Mouse (Mus musculus) stomach, embryonic 14.5 days (tissue): ENCODE results near the gene Phtf1. TPM values are rescaled to one million over a fixed set of nuclear protein-coding genes. Genes with fewer than 3 reads are reported as not detected.

ENCODE experiments used
- ATAC-seq: fragments of 200-750 bp; cut with Nextera tagmentation; 2 replicates; pipeline ENCODE4 v1.8.0; 2017; ENCODE audit warnings: low read depth, moderate TSS enrichment; ENCODE audit not compliant: insufficient number of reproducible peaks, insufficient read depth, low FRiP score
- H3K27ac ChIP-seq: fragments of 300-500 bp; sonication (generic); 2 replicates; pipeline ENCODE4 v1.5.1; 2014; ENCODE audit warnings: mild to moderate bottlenecking, low read length, moderate library complexity, mixed read lengths
- H3K27me3 ChIP-seq: fragments of 300-500 bp; sonication (generic); 2 replicates; pipeline ENCODE4 v1.6.1; 2014; ENCODE audit warnings: low read length, control low read depth, mixed read lengths; ENCODE audit not compliant: control insufficient read depth, insufficient read depth
- H3K36me3 ChIP-seq: fragments of 300-500 bp; sonication (generic); 2 replicates; pipeline ENCODE4 v1.6.1; 2014; ENCODE audit warnings: mild to moderate bottlenecking, control low read depth, low read length, moderate library complexity, mixed read lengths; ENCODE audit not compliant: control insufficient read depth, insufficient read depth
- H3K4me1 ChIP-seq: fragments of 300-500 bp; sonication (generic); 2 replicates; pipeline ENCODE4 v1.6.1; 2014; ENCODE audit warnings: low read length, control low read depth, mixed read lengths; ENCODE audit not compliant: control insufficient read depth, insufficient read depth
- H3K4me2 ChIP-seq: fragments of 300-500 bp; sonication (generic); replicated peaks from 2 replicates; pipeline ENCODE4 v1.6.1; 2014; ENCODE audit warnings: low read depth, low read length, control low read depth
- H3K4me3 ChIP-seq: fragments of 300-500 bp; sonication (generic); 2 replicates; pipeline ENCODE4 v1.5.1; 2014; ENCODE audit warnings: low read depth, low read length, control low read depth
- H3K9ac ChIP-seq: fragments of 300-500 bp; sonication (generic); replicated peaks from 2 replicates; pipeline ENCODE4 v1.6.1; 2014; ENCODE audit warnings: low read depth, mild to moderate bottlenecking, control low read depth, low read length, moderate library complexity, mixed read lengths
- H3K9me3 ChIP-seq: fragments of 300-500 bp; sonication (generic); 2 replicates; pipeline ENCODE4 v1.6.1; 2016; ENCODE audit warnings: low read depth, low read length, control low read depth; ENCODE audit not compliant: control insufficient read depth
- WGBS: fragments of 180-500 bp; shearing (Covaris S2); extraction: QIAGEN DNeasy Blood & Tissue Kit; methylation state at CpG from one replicate; pipeline ENCODE4 v1.1.7; 2014; 5-methylcytosine and 5-hydroxymethylcytosine counted together
- polyA plus RNA-seq: library from polyadenylated mRNA; unstranded; fragments of >200 nt; fragmentation: Nextera tagmentation; extraction: Ambion mirVana; gene quantifications from 2 replicates; pipeline ENCODE4 v1.2.1, GENCODE M21; 2014

Gene Phtf1
- polyA plus RNA-seq = 34.5 and 36.0 TPM in 2 replicates

- Histone ChIP-seq H3K9me3 (no peaks in the 10 kb centered on the region), H3K4me1 (0 out of 2 replicates have a peak, but pooled peaks cover 2% of the 10 kb centered on the region), H3K4me2 (peak within 1 kb of the TSS; percentile 61), H3K27me3 (no peaks in the 10 kb centered on the region), H3K27ac (peak within 1 kb of the TSS; percentile 94), H3K9ac (peak within 1 kb of the TSS; percentile 76), H3K4me3 (peak within 1 kb of the TSS; percentile 68), H3K36me3 (peaks cover 12% of the 10 kb centered on the region)
- peak; percentile 95 for ATAC-seq
- under 1% methylated on average over 57 of the region's 70 CpGs for WGBS
Measured at GRCm38 (mm10) chr3:103967861-103968691, at the start of gene Phtf1. Gene Phtf1, plus strand, starts transcription at chr3:103968110.

GRCm38 (mm10) chr3:103920094-103920493 lies 47.8 kb upstream of the Phtf1 start:
- Histone ChIP-seq H3K4me2 (no peak overlapping the region), H3K4me1 (peaks cover 13% of the 10 kb centered on the region; the same call in 1 of the 2 replicates), H3K9ac (no peak overlapping the region), H3K27ac (no peak overlapping the region), H3K36me3 (no peaks in the 10 kb centered on the region), H3K27me3 (no peaks in the 10 kb centered on the region), H3K9me3 (no peaks in the 10 kb centered on the region), H3K4me3 (no peak overlapping the region)
- WGBS = 95% methylated on average over 1 of the region's 1 CpGs
- no peak for ATAC-seq

GRCm38 (mm10) chr3:103925302-103925701 lies 42.6 kb upstream of the Phtf1 start:
- Histone ChIP-seq H3K27ac (no peak overlapping the region), H3K9me3 (no peaks in the 10 kb centered on the region), H3K4me1 (peaks cover 2% of the 10 kb centered on the region; the same call in 1 of the 2 replicates), H3K36me3 (peaks cover 4% of the 10 kb centered on the region; the same call in 1 of the 2 replicates), H3K9ac (no peak overlapping the region), H3K4me3 (no peak overlapping the region), H3K27me3 (no peaks in the 10 kb centered on the region), H3K4me2 (no peak overlapping the region)
- WGBS = 48% methylated on average over 3 of the region's 3 CpGs
- ATAC-seq = no peak

- Histone ChIP-seq H3K9ac (no peak overlapping the region), H3K27ac (no peak overlapping the region)
- WGBS = 71% methylated on average over 6 of the region's 6 CpGs
Measured at GRCm38 (mm10) chr3:103927511-103927910, 40.4 kb upstream of the Phtf1 start.

GRCm38 (mm10) chr3:103944794-103945562 lies 22.9 kb upstream of the Phtf1 start:
- H3K27ac ChIP-seq = no peak overlapping the region
- H3K9ac ChIP-seq = no peak overlapping the region
- H3K27me3 ChIP-seq = no peaks in the 10 kb centered on the region
- H3K4me3 ChIP-seq = no peak overlapping the region
- H3K4me1 ChIP-seq = no peaks in the 10 kb centered on the region
- no peaks in the 10 kb centered on the region for H3K9me3 ChIP-seq
- no peaks in the 10 kb centered on the region for H3K36me3 ChIP-seq
- ATAC-seq = no peak
- H3K4me2 ChIP-seq = no peak overlapping the region
- WGBS = 80% methylated on average over 1 of the region's 1 CpGs

More at GRCm38 (mm10) chr3:103927511-103927910, 40.4 kb upstream of the Phtf1 start:
- H3K4me1 ChIP-seq = peaks cover 2% of the 10 kb centered on the region; the same call in 1 of the 2 replicates
- H3K4me2 ChIP-seq = no peak overlapping the region
- no peak overlapping the region for H3K4me3 ChIP-seq
- H3K27me3 ChIP-seq = no peaks in the 10 kb centered on the region
- H3K9me3 ChIP-seq = no peaks in the 10 kb centered on the region
- peaks cover 6% of the 10 kb centered on the region; the same call in 1 of the 2 replicates for H3K36me3 ChIP-seq
- no peak for ATAC-seq

GRCm38 (mm10) chr3:103948666-103949065 lies 19.2 kb upstream of the Phtf1 start:
- no peaks in the 10 kb centered on the region for H3K4me1 ChIP-seq
- no peak overlapping the region for H3K9ac ChIP-seq
- no peaks in the 10 kb centered on the region for H3K9me3 ChIP-seq
- no peak overlapping the region for H3K27ac ChIP-seq
- 88% methylated on average over 7 of the region's 7 CpGs for whole genome bisulfite sequencing
- no peak overlapping the region for H3K4me3 ChIP-seq
- ATAC-seq = no peak
- H3K27me3 ChIP-seq = no peaks in the 10 kb centered on the region
- no peak overlapping the region for H3K4me2 ChIP-seq
- H3K36me3 ChIP-seq = no peaks in the 10 kb centered on the region

GRCm38 (mm10) chr3:103960622-103961021 lies 7.3 kb upstream of the Phtf1 start:
- Histone ChIP-seq H3K27ac (no peak overlapping the region), H3K27me3 (no peaks in the 10 kb centered on the region), H3K36me3 (peaks cover 19% of the 10 kb centered on the region; the same call in 1 of the 2 replicates), H3K9ac (no peak overlapping the region), H3K4me3 (no peak overlapping the region), H3K4me1 (no peaks in the 10 kb centered on the region), H3K9me3 (no peaks in the 10 kb centered on the region), H3K4me2 (no peak overlapping the region)
- 88% methylated on average over 3 of the region's 3 CpGs for WGBS
- no peak for ATAC-seq

- peak overlapping the region; percentile 76 for H3K9ac ChIP-seq
- peaks cover 16% of the 10 kb centered on the region for H3K36me3 ChIP-seq
- peak overlapping the region; percentile 94; the same call in 1 of the 2 replicates for H3K27ac ChIP-seq
- H3K9me3 ChIP-seq = no peaks in the 10 kb centered on the region
- H3K4me3 ChIP-seq = peak overlapping the region; percentile 68
- H3K4me2 ChIP-seq = peak overlapping the region; percentile 61
- no peak for ATAC-seq
- H3K27me3 ChIP-seq = no peaks in the 10 kb centered on the region
- H3K4me1 ChIP-seq = 0 out of 2 replicates have a peak, but pooled peaks cover 2% of the 10 kb centered on the region
- 24% methylated on average over 2 of the region's 2 CpGs for WGBS
Measured at GRCm38 (mm10) chr3:103967231-103967630, 679 bp upstream of the Phtf1 start.
